Mouse (Mus musculus) thymus, postnatal 0 days (tissue): ENCODE data around the gene Plekha5. TPM values are rescaled to one million over a fixed set of nuclear protein-coding genes. Genes with fewer than 3 reads are reported as not detected.
"Not testable (repeated sequence)": the region's sequence is repeated elsewhere in the genome, so short reads cannot be mapped to it uniquely, and the experiment has no call there.

Source experiments
- DNase-seq: peaks from one replicate; pipeline ENCODE4 v3.0.0-alpha.2; 2015; ENCODE audit warnings: low spot score
- polyA plus RNA-seq: library from polyadenylated mRNA; unstranded; fragments of >200 nt; fragmentation: Nextera tagmentation; extraction: Ambion mirVana; gene quantifications from 2 replicates; pipeline ENCODE4 v1.2.1, GENCODE M21; 2015

Gene Plekha5
- polyA plus RNA-seq, 1 experiment from 2014 or later, result 26.6 TPM

GRCm38 (mm10) chr6:140521832-140522231 lies 98.0 kb downstream of the Plekha5 start:
- no peak for DNase-seq

GRCm38 (mm10) chr6:140523600-140523999 lies 99.7 kb downstream of the Plekha5 start:
- no peak for DNase-seq

GRCm38 (mm10) chr6:140528414-140528813 lies 104.6 kb downstream of the Plekha5 start:
- no peak for DNase-seq

GRCm38 (mm10) chr6:140532858-140533257 lies 109.0 kb downstream of the Plekha5 start:
- not testable (repeated sequence) for DNase-seq

GRCm38 (mm10) chr6:140533606-140534005 lies 109.8 kb downstream of the Plekha5 start:
- no peak for DNase-seq

- DNase-seq, result no peak
These were observed 111.7 kb downstream of the Plekha5 start for GRCm38 (mm10) chr6:140535504-140535903.

GRCm38 (mm10) chr6:140541919-140542318 lies 118.1 kb downstream of the Plekha5 start:
- DNase-seq, result no peak

- DNase-seq, result no peak
These were observed 119.3 kb downstream of the Plekha5 start for GRCm38 (mm10) chr6:140543005-140543794.

- DNase-seq, result peak; percentile 74
These were observed 122.2 kb downstream of the Plekha5 start for GRCm38 (mm10) chr6:140546095-140546494.

GRCm38 (mm10) chr6:140546648-140547201 lies 122.9 kb downstream of the Plekha5 start:
- DNase-seq, result no peak

GRCm38 (mm10) chr6:140547203-140547944 lies 123.5 kb downstream of the Plekha5 start:
- no peak for DNase-seq

GRCm38 (mm10) chr6:140548082-140548769 lies 124.4 kb downstream of the Plekha5 start:
- peak; percentile 58 for DNase-seq

GRCm38 (mm10) chr6:140550741-140551140 lies 126.9 kb downstream of the Plekha5 start:
- DNase-seq, result no peak

- DNase-seq, result peak; percentile 29
These were observed 130.4 kb downstream of the Plekha5 start for GRCm38 (mm10) chr6:140554261-140554660.

GRCm38 (mm10) chr6:140559411-140559810 lies 135.6 kb downstream of the Plekha5 start:
- no peak for DNase-seq

GRCm38 (mm10) chr6:140561151-140561916 lies 137.5 kb downstream of the Plekha5 start:
- DNase-seq, result no peak

GRCm38 (mm10) chr6:140561917-140562590 lies 138.2 kb downstream of the Plekha5 start:
- DNase-seq, result no peak

GRCm38 (mm10) chr6:140567199-140567598 lies 143.3 kb downstream of the Plekha5 start:
- DNase-seq, result no peak

- no peak for DNase-seq
These were observed 144.0 kb downstream of the Plekha5 start for GRCm38 (mm10) chr6:140567897-140568296.

- no peak for DNase-seq
These were observed 146.3 kb downstream of the Plekha5 start for GRCm38 (mm10) chr6:140570152-140570551.
